Mouse (Mus musculus): ENCODE results near the gene Unc93b1. TPM values are rescaled to one million over a fixed set of nuclear protein-coding genes. Genes with fewer than 3 reads are reported as not detected.

Unc93b1 gene
- 32.2 and 34.2 TPM in 2 replicates for polyA plus RNA-seq (2015; fragmentation: Nextera tagmentation; extraction: Ambion mirVana)

DNA sequence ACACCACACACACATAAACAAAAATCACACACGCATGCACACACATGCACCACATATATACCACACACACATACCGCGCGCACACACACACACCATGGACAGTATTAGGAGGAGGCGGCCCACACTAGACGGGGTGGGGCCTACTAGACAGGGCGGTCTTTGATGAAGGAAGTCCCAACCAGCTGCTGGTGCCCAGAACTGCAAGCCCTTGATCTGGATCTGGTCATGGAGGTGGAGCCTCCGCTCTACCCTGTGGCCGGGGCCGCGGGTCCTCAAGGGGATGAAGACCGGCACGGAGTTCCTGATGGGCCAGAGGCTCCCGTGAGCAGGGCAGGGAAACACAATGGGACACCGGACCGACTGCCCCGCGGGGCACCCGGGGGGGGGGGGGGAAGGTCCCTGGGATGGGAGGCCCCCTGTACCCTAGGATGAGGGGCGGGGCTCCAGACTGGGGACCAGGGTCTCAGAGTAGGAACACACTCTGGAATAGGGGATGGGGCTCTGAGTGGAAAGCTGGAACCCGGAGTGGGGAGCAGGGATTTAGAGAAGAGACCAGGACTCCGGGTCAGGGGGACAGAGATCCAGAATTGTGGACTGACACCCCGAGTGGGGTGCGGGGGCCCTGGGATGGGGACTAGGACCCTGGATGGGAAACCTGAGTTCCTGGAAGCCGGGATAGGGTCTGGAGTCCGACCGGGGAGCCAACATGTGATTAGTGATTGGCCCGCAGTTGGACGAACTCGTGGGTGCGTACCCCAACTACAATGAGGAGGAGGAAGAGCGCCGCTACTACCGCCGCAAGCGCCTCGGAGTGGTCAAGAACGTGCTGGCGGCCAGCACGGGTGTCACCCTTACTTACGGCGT lies at the start of gene Unc93b1:
Gene Unc93b1 (plus strand): TSS at position 155 of the 864 bp plus-strand sequence.
- DNase-seq (ENCODE audit: low spot score) = peak; percentile 46

DNA sequence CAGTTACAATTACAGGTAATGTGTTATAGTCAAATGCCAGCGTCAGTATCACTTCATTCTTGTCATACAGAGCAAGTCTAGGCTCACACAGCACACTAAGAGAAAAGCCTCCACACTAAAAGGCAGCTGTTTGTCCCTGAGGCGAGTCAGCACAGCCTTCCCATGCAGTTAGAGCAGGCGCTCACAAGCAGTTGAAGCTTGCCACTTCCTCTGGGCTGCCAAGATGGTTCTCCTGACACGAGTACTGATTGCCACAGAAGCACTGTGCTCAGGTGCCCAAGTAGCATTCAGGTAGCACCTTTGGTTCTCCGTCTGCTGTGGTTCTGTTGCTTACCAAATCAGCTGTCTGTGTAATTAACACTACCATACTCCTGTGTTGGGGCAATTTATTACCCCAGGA lies 45.9 kb upstream of the Unc93b1 start:
- no peak for DNase-seq (ENCODE audit: low spot score)

DNA sequence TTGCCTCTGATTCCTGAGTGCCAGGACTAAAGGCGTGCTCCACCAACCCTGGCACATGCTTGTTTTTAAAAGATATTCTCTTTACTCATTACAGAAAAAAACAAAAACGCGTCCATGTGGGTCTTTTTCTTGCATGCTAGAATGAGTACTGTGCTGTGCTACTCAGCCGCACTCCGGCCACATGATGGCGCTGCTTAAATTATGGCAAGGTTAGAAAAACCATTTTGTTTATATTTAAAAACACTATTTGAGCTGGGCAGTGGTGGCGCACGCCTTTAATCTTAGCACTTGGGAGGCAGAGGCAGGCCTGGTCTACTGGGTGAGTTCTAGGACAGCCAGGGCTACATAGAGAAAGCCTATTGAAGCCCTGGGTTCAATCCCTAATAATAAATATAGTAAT lies 44.8 kb upstream of the Unc93b1 start:
- peak; percentile 53 for DNase-seq (ENCODE audit: low spot score)

DNA sequence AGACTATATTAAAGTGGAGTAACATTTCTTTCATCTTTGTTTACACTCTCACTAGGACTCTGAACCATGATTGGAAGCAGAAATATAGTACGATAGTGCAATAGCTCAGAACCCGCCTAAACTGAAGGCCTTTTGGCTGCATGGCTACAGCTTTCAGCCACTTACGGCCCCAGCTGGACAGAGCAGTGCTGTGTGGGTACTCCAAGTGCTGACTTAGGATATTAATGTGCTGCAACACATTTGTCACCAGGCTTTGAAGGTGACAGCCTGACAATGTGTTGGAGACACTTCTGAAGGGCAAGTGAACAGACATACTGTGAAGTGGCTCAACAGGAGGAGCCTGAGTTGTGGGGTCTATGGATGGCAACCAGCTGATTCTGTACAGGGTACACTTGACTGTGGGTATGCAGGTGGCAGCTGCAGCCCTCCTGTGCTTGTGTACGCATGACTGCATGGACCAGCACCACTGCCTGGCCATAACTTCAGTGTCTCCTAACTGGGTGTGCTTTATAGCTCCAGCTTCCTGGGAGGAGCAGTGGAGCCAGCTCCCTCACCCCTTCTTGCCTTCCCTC lies 41.4 kb upstream of the Unc93b1 start:
- no peak for DNase-seq (ENCODE audit: low spot score)

DNA sequence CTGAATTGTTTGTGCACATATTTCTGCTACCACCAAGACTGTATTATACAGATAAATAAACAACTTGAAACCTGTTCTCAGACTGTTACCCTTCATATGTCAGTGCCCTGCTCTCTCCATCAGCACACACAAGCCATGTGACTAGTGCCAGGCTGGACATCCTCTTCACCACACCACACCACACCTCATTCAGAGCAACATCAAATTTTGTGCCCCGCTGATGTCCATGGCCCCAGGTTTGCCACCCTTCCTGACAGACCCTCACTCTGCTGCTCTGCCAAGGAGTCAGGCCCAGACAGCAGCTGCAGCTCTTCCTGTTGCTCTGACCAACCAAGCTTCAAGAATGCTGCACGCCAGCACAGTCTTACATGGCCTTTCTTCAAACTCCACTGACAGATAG lies 40.7 kb upstream of the Unc93b1 start:
- DNase-seq (ENCODE audit: low spot score) = no peak

DNA sequence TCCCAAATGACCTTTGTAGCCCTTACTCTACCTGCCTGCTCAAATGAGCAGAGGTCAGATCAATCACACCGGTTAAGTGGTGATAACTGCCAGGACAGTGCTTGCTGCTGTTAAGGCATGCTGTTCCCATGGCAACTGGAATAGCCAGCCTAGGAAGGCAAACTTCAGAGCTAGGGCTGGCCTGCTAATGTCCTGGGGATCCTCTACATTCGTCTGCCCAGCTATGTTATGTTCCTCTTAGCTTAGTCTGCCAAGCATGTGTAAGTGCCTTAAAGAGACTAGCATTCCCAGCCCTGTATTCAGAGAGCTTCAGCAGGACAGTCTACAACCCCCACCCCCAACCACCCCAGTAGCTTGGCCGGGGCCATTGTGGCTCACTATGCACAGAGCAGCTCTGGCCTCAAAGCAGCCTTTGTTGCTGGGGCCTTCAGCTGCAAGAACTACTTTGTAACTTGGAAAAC lies 39.8 kb upstream of the Unc93b1 start:
- DNase-seq (ENCODE audit: low spot score) = no peak

DNA sequence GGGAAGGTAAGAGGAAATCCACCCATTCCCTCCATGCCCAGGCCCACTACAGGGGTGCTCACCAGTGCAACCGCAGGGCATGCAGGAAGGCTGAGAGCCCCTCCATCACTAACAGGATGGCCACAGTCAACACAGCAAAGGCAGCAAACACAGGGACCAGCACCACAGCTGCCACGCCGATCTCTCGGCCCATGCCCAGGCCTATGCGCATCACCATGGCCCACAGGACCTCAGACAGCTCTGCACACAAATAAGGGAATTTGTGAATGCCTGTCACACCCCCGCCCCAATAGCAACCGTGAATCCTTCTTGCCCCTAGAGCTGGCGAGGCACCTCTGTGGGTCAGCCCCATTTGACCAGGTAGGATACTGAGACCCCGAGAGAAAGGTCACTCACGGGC lies 38.8 kb upstream of the Unc93b1 start:
- DNase-seq (ENCODE audit: low spot score) = no peak

DNA sequence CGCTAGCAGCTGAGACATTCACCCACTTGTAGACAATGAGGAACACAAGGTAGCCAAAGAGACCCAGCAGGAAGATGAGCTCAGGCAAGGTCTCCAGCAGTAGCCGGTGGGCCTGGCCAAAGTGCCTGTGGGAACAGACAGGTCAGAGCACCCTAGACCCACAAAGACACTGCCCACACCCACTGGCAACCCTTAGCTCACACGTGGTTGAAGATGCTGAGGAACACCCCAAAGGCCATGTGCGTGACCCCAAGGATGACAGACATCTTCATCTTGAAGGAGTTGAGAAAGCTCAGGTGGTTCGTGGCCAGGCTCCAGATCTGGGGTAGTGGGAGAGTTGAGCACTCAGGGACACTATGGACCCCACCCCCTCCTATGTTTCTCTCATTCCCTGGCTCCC lies 37.4 kb upstream of the Unc93b1 start:
- DNase-seq (ENCODE audit: low spot score) = no peak

DNA sequence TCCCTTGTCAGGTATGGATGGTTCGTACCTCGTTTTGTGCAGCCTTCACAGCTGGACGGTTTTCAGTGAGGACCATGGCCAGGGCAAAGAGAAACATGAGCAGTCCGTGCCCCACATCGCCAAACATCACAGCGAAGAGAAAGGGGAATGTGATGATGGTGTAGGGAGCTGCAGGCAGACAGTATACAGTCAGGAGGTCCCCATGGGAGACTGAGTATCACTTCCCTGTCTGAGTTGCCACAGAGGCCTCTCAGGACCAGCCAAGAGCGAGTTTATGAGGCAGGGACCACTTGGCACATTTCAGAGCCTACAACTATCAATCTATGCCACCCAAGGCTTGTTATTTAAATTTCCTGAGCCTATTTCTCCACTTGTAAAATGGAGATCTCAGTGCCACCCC lies 36.0 kb upstream of the Unc93b1 start:
- DNase-seq (ENCODE audit: low spot score) = no peak

DNA sequence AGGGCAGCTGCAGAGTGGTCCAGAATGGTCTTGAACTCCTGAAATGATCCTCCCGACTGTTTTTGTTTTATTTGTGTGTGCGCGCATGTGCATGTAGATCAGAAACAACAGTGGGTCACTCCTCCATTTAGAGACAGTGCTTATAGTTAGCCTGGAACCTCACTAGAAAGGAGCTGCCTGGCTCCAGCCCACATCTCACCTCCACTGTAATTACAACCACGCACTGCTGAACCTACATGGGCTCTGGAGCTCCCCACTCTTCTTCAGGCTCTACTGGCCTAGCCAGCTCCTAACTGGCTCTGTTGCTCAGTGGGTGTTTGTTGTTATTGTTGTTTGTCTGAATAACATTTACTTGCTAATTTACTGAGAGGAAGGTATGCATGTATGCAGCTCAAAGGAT lies 35.4 kb upstream of the Unc93b1 start:
- no peak for DNase-seq (ENCODE audit: low spot score)

DNA sequence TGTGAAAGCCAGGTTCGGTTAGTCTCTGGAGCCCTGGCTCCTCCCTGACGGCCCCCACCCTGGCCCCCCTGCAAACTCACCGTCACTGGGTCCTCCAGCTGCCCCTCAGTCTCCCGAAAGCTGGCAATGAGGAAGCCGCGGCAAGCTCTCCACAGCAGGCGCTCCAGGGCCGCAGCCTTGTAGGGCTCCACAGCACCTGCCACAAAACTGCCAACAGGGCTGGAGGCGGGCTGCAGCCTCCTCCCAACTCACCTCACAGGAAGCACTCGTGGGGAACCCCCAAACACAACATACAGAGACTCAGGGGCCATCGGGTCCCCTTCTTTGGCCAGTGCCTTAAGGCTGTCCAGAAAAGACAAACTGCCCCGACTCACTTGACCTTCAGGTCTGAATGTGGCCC lies 32.0 kb upstream of the Unc93b1 start:
- DNase-seq (ENCODE audit: low spot score) = peak; percentile 53

DNA sequence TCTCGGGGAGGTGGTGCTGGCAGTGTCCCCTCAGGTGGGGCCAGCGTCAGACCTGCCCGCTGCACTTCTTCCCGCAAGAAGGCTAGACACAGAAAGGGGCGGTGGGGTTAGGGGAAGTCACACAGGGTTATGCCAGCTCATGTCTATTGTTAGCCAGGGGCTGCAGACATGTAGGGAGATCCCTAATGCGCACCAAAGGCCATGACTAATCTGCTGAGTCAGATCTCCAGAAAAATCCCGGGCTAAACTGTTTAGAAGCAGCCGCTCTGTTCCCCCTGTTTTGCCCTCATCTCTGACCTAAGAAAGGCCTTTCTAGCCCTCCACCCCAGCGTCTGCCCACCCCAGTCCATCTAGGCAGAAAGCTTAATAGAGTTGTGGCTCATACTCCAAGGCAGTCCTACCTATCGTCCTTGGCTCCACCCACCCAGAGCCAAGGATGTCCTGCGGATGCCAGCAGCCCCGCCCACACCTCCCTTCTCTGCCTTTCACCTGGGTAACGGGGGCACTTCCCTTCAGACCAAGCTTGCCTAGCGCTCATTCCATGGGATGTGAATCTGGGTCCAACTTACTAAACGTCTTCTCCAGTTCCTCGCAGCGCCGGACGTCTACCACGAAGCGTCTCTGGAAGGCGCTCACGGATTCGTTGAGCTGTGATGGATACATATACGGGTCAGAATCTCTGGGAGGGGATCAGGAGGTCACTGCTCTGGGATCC lies 31.2 kb upstream of the Unc93b1 start:
- DNase-seq (ENCODE audit: low spot score) = no peak

DNA sequence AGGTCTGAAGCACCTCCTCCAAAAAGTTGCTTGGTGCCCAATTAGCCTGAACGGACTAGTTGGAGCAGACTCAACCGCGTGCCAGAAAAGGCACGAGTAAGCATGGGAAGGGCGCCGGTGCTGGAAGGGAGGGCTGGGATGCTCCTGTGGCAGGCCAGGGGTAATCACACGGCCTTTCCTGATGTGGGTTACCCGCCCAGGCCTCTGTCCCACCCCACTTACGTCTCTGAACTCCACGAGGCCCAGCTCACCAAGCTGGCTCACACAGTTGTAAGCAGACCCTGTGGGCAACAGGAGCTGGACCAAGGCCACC lies 30.7 kb upstream of the Unc93b1 start:
- no peak for DNase-seq (ENCODE audit: low spot score)

DNA sequence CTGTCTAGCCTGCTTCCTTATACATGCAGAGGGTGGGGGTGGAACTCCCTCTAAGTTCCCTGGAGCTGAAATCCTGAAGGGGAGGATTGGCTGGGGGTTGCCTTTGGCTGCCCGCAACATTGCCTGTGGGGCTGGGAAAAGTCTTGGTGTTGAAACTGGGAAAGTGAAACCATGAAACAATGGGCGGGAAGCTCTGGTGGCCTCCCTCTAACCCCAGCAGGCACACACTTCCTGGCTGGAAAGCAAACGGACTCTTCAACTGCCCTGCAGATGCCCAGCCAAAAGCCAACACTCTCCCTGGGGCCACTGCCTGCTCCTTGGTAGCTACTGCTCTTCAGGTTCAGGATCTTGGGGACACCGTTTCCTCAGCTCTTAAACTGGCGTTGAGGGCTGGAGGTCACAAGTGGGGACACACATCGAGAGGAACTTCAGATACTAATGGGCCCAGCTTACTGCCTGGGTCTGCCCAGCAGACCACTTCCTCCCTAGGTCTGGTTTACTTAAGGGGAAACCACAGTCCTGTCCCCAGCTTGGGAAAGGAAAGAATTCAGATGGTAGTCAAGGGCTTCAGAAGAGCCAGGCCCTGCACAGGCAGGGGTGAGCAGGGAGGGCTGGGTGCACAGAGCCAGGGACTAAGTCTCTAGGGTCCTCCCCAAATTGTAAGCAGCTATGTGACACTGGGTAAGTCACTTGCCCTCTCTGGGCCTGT lies 29.6 kb upstream of the Unc93b1 start:
- peak; percentile 9 for DNase-seq (ENCODE audit: low spot score)

DNA sequence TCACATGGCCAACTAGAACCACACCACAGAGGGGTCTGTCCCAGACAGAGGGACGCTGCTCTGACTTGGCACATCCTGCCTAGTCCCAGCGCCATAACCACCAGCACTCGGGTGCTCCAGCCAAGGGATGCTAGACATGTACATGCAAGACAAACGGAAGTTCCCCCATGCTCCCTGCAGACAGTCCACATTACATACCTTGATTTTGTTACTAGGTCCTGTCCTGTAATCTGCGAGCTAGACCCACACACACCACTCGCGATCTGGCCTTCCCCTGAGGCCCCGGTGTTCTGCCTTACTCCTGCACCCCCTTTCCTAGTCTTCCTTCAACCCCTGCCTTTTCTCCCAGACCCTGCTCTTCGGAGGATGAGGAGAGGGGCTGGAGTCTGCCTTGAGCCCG lies 28.7 kb upstream of the Unc93b1 start:
- DNase-seq (ENCODE audit: low spot score) = peak; percentile 37

DNA sequence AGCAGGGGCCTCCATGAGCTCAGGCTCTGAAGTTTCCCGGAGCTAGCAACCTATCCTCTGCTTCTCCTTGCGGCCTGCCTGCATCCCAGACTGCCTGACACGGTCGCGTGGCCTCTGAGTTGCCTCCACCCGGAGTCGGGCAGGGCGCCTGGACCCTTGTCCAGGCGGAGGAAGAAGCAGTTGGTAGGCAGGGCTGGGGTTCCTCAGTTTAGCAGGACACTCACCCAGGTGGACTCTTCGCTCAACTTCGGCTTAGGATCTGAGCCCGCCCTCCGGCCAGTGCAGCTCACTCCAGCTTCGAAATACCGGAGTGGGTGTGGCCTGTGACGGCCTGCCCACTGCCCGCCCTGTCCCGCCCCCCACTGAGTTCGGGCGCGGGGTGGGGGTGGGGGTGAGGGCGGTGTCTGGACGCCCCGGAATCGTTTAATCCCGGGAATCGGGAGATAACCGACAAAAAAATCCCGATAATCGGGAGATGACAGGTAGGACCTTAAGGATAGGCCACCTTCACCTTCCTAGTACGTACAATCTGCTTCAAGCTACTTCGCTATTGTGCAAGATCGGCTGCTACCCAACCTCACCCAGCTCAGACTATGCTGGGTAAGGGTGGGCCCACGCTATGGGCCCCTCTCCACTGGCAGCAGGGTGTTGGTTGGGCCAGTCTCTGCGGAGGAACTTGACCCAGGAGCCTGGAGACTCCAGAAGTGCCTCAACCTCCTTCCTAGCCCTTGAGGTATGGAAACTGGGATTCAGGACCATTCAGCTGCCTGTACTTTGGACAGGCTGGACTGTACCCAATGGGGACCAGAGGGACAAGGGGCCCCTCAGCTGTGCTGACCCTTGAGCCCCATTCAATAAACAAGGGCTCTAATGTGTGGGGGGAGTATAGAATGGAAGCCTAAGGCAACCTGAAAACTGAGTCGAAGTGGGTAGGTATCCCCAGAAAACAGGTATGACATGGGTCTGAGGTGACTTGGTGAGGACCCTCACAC lies 27.9 kb upstream of the Unc93b1 start, which contains the start of gene Tcirg1:
Gene Tcirg1 (minus strand): TSS at position 339 of the 992 bp plus-strand sequence.
- DNase-seq (ENCODE audit: low spot score) = peak; percentile 64

DNA sequence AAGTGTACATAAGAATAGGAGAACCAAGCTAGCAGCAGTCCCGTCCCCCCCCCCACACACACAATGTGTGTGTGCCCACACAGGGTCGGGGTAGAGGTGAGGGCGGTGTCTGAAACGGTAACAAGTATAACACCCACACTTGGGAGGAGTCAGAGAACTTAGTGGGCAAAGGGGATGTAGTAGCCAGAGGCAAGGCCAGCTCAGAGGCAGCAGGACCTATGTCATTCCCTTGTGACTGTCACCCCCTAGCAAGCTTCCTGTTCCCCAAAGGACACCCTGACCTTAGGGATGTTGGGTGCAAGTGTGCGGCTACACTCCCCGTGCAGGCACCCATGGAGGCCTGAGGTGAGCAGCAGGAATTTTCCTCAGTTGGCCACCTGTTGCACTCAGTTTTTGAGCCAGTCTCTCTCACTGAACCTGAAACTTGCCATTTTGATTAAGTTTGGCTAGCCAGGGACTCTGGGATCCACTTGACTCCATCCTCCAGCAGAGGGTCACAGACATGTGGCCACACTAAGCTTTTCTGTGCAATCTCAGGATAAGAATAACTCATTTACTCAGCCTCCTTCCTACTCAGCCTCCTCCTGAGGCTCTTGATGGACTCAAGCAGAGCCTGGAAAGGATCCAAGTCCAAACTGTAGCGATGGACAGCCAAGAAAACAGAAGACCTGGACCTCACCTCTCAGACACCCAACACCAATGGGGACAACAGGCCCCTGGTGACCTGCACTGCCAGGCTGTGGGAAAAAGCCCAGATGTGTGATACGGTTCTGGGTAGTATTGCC lies 26.9 kb upstream of the Unc93b1 start:
- DNase-seq (ENCODE audit: low spot score) = no peak

DNA sequence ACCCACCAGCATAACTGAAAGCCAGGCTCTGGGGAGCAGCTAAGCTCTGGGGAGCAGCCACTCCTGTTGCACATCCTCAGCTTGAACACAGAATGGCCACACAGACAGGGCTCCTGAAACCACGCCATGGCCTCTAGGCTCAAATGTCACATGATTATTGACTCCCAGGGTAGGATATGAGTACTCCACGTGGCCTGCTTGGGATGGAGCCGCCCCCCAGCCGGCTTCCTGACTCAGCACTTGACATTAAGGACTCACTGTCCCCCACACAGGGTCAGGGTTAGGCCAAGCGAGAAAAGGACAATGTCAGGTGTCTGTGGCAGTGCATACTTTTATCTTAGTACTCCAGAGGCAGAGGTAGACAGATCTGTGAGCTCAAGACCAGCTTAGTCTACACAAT lies 24.8 kb upstream of the Unc93b1 start:
- no peak for DNase-seq (ENCODE audit: low spot score)

DNA sequence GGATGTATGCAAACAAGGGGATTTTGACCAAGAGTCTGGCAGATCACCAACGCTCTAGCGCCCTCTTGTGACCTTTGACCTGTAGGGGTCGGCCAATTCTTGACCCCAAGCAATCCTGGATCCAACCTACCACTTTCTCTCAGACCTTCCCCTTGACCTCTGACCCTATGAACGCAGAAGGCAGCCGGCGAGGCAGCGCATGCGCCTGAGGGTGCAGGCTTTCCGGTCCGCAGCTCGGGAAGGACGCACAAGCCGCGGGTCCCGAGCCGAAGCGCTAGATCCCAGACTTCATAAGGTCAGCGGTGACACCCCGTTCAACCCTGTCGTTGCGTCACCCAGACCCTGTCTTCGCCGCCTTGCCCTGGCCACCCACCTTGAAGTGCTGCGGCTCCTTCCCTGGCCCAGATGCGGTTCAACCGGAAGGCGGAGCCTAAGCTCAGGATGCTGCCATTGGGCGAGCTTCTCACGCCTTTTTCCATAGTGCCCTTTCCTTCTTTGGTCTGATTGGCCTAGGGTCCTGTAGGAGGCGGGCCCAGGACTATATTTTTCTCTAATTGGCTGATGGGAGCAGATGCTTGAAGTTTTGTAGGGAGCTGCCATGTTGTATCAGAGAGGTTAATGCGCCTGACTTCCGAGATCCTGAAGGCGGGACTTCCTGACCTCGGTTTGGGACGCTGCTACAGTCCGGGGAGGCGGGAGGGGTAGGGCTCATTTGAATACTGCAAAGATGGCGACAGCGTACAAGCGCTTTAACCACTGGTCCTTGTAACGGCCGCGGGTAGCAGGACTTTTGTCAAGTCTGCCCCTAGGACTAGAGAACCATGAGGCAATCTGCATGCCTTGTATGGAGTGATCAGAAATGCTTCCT lies 22.4 kb upstream of the Unc93b1 start, which contains the start of gene Ndufs8:
Gene Ndufs8 (minus strand): TSS at position 438 of the 868 bp plus-strand sequence.
- DNase-seq (ENCODE audit: low spot score) = peak; percentile 98

All from thymus, postnatal 0 days (tissue).